Mouse (Mus musculus) neural tube, embryonic 14.5 days (tissue): ENCODE measurements around the gene Pstpip1. TPM values are rescaled to one million over a fixed set of nuclear protein-coding genes. Genes with fewer than 3 reads are reported as not detected.

Source experiments
- ATAC-seq: fragments of 200-750 bp; cut with Nextera tagmentation; 2 replicates; pipeline ENCODE4 v1.8.0; 2017; ENCODE audit warnings: low read depth, mild to moderate bottlenecking, moderate TSS enrichment, moderate library complexity
- H3K27ac ChIP-seq: fragments of 300-500 bp; sonication (generic); 2 replicates; pipeline ENCODE4 v1.5.1; 2014; ENCODE audit warnings: low read depth, mild to moderate bottlenecking, control low read depth, low read length, moderate library complexity, mixed read lengths
- H3K27me3 ChIP-seq: fragments of 300-500 bp; sonication (generic); 2 replicates; pipeline ENCODE4 v1.6.1; 2014; ENCODE audit warnings: low read length; ENCODE audit not compliant: control insufficient read depth, insufficient read depth
- H3K36me3 ChIP-seq: fragments of 300-500 bp; sonication (generic); 2 replicates; pipeline ENCODE4 v1.6.1; 2014; ENCODE audit warnings: low read length, mixed read lengths; ENCODE audit not compliant: control insufficient read depth, insufficient read depth
- H3K4me1 ChIP-seq: fragments of 300-500 bp; sonication (generic); 2 replicates; pipeline ENCODE4 v1.6.1; 2014; ENCODE audit warnings: low read length; ENCODE audit not compliant: control insufficient read depth, insufficient read depth
- H3K4me2 ChIP-seq: fragments of 300-500 bp; sonication (generic); 2 replicates; pipeline ENCODE4 v1.6.1; 2014; ENCODE audit warnings: mild to moderate bottlenecking, low read depth, low read length, control low read depth
- H3K4me3 ChIP-seq: fragments of 300-500 bp; sonication (generic); 2 replicates; pipeline ENCODE4 v1.5.1; 2014; ENCODE audit warnings: low read depth, low read length, control low read depth, mixed read lengths
- H3K9ac ChIP-seq: fragments of 300-500 bp; sonication (generic); replicated peaks from 2 replicates; pipeline ENCODE4 v1.6.1; 2014; ENCODE audit warnings: low read depth, mild to moderate bottlenecking, control low read depth, low read length, mixed read lengths
- H3K9me3 ChIP-seq: fragments of 300-500 bp; sonication (generic); 2 replicates; pipeline ENCODE4 v1.6.1; 2016; ENCODE audit warnings: low read length; ENCODE audit not compliant: control insufficient read depth
- WGBS: fragments of 180-500 bp; shearing (Covaris S2); extraction: QIAGEN DNeasy Blood & Tissue Kit; methylation state at CpG from one replicate; pipeline ENCODE4 v1.1.7; 2014; 5-methylcytosine and 5-hydroxymethylcytosine counted together
- polyA plus RNA-seq: library from polyadenylated mRNA; unstranded; fragments of >200 nt; fragmentation: Nextera tagmentation; extraction: Ambion mirVana; gene quantifications from 2 replicates; pipeline ENCODE4 v1.2.1, GENCODE M21; 2014

The Pstpip1 gene
- polyA plus RNA-seq, 1 experiment from 2014 or later, result 1.2 TPM

DNA sequence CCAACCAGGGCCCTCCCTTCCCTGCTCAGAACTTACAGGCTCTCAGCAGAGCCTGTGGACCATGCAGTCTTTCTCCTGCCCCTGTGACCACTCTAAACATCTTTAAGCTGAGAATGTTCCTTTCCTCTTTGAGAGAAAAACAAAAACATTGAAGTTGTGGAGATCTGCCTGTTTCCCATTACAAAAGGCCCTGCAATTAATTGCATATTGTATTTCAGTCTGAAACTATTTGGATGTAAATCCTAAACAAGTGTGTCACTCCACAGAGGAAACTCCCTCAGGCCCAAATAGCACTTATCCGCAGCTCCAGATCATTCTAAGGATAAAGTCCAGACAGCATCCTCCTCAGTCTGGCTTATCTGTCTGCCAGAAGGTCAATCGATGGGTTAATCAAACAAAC, 16.9 kb upstream of the Pstpip1 start:
- 81% methylated on average over 2 of the region's 2 CpGs for WGBS
- ATAC-seq, result no peak
- peaks cover 7% of the 10 kb centered on the region; the same call in 1 of the 2 replicates for H3K4me1 ChIP-seq
- H3K4me2 ChIP-seq, result no peak overlapping the region
- no peak overlapping the region for H3K4me3 ChIP-seq
- no peak overlapping the region for H3K27ac ChIP-seq
- peaks cover 15% of the 10 kb centered on the region for H3K36me3 ChIP-seq
- no peaks in the 10 kb centered on the region for H3K27me3 ChIP-seq
- no peaks in the 10 kb centered on the region for H3K9me3 ChIP-seq
- H3K9ac ChIP-seq, result no peak overlapping the region

DNA sequence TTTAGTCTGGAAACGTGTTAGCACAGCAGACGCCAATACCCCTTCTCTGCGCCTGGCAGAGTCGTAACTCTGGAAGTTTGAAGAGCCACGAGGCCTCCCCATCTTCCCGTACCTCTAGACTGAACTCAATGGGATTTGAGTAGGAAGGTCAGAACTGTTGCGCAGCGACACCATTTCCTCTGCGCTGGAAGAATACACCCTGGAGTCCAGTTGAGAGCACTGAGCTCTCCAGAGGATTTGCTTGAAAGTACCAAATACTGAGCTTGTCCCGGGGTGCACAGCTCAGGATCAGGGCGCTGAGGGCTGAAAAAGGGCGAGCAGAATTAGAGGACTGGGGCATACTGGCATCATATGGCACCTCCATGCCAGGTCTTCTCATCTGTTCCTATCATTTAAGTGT, 14.9 kb upstream of the Pstpip1 start:
- ATAC-seq, result no peak
- peaks cover 15% of the 10 kb centered on the region for H3K36me3 ChIP-seq
- no peaks in the 10 kb centered on the region for H3K9me3 ChIP-seq
- 76% methylated on average over 12 of the region's 12 CpGs for WGBS
- H3K4me1 ChIP-seq, result peaks cover 7% of the 10 kb centered on the region; the same call in 1 of the 2 replicates
- no peak overlapping the region for H3K9ac ChIP-seq
- no peak overlapping the region for H3K4me2 ChIP-seq
- H3K27ac ChIP-seq, result no peak overlapping the region
- H3K4me3 ChIP-seq, result no peak overlapping the region
- no peaks in the 10 kb centered on the region for H3K27me3 ChIP-seq

DNA sequence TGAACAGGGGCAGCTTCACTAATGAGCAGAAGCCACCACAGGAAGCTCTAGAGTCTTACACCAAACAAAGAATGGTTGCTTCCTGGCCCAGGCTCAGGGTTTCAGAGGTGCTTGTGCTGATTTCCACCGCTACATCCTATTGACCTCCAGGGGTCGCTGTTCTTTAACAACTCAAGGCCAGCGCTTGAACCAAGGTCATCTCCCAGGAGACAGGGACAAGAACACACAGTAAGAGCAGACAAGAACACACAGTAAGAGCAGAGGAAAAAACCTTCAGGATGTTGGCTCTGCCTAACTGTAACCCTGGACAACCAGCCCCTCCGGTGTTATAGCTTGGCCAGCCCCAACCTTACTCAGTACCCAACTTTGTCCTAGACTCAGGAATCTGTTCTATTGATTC, 14.5 kb upstream of the Pstpip1 start:
- Histone ChIP-seq H3K4me2 (no peak overlapping the region), H3K9ac (no peak overlapping the region), H3K27ac (peak overlapping the region; percentile 66), H3K4me3 (no peak overlapping the region), H3K36me3 (peaks cover 15% of the 10 kb centered on the region), H3K27me3 (no peaks in the 10 kb centered on the region), H3K9me3 (no peaks in the 10 kb centered on the region), H3K4me1 (peaks cover 7% of the 10 kb centered on the region; the same call in 1 of the 2 replicates)
- WGBS, result 4% methylated on average over 4 of the region's 4 CpGs
- ATAC-seq, result peak; percentile 90

DNA sequence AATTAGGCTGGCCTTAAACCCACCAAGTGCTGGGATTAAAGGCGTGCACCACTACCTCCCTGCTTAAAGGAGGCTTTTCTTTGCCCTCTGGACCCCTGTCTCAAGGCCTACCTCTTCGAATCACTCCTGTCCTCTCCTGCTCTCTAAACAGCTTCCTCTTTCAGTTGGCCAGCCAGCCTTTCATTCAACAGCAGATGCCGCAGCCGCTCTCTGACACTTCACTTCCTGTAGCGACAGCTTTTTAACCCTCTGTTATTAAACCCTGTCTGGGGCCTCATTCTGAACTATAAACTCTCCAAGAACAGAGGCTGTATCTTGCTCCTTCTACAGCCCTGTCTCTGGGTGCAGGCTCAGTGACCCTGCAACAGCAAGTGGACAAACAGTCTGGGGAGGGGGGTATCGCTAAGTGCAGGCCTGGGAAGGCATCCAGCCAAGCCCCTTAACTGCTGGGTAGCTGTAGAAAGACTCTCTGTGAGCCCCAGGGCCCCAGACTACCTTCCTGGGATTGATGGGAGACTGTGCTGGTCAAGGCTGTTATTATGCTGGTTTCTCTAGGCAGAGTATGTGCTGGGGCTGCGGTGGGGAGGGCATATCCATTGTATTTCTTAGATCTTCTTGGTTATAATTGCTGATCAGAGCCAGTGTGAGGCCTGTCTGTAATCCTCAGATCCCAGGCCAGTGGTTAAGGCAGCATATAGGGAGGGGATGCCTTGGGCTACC, 13.7 kb upstream of the Pstpip1 start:
- H3K4me2 ChIP-seq, result no peak overlapping the region
- no peak overlapping the region for H3K4me3 ChIP-seq
- H3K4me1 ChIP-seq, result peaks cover 7% of the 10 kb centered on the region; the same call in 1 of the 2 replicates
- H3K9me3 ChIP-seq, result no peaks in the 10 kb centered on the region
- peak; percentile 54; the same call in 1 of the 2 replicates for ATAC-seq
- H3K27me3 ChIP-seq, result no peaks in the 10 kb centered on the region
- peak overlapping the region; percentile 66 for H3K27ac ChIP-seq
- H3K36me3 ChIP-seq, result peaks cover 13% of the 10 kb centered on the region
- H3K9ac ChIP-seq, result no peak overlapping the region
- WGBS, result 34% methylated on average over 7 of the region's 7 CpGs

DNA sequence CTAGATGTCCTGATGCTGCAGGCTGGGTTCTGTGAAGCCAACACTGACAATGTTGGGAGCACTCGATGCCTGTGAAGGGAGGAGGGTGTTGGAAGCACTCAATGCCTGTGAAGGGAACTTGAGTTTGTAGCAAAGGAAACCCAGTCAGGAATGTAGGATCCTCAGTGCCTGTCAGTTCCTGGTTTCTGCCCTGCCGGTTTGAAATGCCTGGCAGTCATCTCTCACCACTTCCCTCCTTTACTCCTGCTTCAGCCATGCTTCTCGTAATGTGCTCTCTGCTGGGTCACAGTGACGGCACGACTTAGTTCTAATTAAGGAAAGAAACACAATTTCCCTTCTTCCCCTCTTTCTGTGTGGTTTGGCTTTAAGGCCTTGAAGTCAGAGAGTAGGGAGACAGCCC, 10.2 kb upstream of the Pstpip1 start:
- WGBS, result 85% methylated on average over 5 of the region's 5 CpGs
- no peak for ATAC-seq

DNA sequence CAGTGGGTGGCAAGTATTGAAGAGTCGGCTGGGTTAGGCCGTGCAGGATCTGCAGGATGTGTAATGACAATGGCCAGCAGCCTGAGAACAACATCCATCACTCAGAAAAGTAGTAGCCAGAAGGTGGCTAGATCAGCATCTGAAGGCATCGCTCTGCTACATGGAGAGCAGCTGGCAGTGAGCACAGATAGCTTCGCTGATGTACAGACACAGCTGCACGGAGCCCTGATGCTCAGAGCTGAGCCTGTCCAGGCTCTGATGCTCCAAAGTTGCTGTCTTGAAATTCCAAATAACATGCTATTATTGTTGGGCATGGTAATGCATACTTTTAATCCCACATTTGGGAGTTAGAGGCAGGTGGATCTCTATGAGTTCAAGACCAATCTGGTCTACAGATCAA, 3.2 kb upstream of the Pstpip1 start:
- no peak overlapping the region for H3K4me2 ChIP-seq
- H3K9me3 ChIP-seq, result no peaks in the 10 kb centered on the region
- H3K4me1 ChIP-seq, result peaks cover 3% of the 10 kb centered on the region; the same call in 1 of the 2 replicates
- no peaks in the 10 kb centered on the region for H3K36me3 ChIP-seq
- no peaks in the 10 kb centered on the region for H3K27me3 ChIP-seq
- H3K4me3 ChIP-seq, result no peak overlapping the region
- 79% methylated on average over 5 of the region's 5 CpGs for WGBS
- ATAC-seq, result no peak
- no peak overlapping the region for H3K27ac ChIP-seq
- no peak overlapping the region for H3K9ac ChIP-seq

More for the DNA sequence above, 10.2 kb upstream of the Pstpip1 start:
- H3K27me3 ChIP-seq, result no peaks in the 10 kb centered on the region
- H3K4me3 ChIP-seq, result no peak overlapping the region
- H3K9me3 ChIP-seq, result no peaks in the 10 kb centered on the region
- H3K36me3 ChIP-seq, result 0 out of 2 replicates have a peak, but pooled peaks cover 3% of the 10 kb centered on the region
- peaks cover 7% of the 10 kb centered on the region; the same call in 1 of the 2 replicates for H3K4me1 ChIP-seq
- no peak overlapping the region for H3K9ac ChIP-seq
- no peak overlapping the region for H3K4me2 ChIP-seq
- H3K27ac ChIP-seq, result no peak overlapping the region

DNA sequence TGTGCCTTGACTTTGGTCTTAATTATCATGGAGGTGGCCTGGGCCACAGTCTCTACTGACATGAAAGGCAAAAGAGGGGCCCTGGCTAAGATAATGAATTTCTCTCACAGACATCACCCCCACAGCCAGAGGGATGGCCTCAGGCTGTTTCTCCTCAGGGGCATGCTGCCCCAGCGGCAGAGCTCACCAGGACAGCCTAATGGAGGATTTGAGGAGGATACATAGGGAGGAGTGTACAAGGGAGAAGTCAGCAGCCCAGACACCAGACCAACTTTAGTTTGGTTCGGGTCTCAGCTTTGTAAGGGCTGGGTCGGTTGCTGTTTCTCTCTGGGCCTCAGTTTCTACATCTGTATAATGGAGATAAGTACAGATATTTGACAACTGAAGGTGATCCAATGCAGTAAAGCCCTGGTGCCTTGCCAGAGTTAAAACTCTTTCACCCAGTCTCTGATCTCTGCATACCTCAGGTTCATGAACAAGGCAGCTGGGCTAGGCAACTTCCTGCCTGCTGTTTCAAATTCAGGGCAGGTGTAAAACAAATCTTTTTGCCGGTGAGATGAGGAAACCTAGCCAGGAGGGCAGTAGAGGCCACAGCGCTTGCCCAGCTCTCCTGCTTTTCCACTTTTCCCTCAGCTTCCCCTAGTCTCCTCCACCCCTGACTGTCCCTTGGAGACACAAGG, 924 bp downstream of the Pstpip1 start:
- H3K9me3 ChIP-seq, result no peaks in the 10 kb centered on the region
- 0 out of 2 replicates have a peak, but pooled peaks have one; percentile 6 for ATAC-seq
- H3K4me2 ChIP-seq, result no peak overlapping the region
- H3K4me1 ChIP-seq, result peaks cover 3% of the 10 kb centered on the region; the same call in 1 of the 2 replicates
- H3K4me3 ChIP-seq, result no peak overlapping the region
- no peaks in the 10 kb centered on the region for H3K27me3 ChIP-seq
- no peak overlapping the region for H3K27ac ChIP-seq
- no peak overlapping the region for H3K9ac ChIP-seq
- no peaks in the 10 kb centered on the region for H3K36me3 ChIP-seq
- 82% methylated on average over 5 of the region's 5 CpGs for WGBS

DNA sequence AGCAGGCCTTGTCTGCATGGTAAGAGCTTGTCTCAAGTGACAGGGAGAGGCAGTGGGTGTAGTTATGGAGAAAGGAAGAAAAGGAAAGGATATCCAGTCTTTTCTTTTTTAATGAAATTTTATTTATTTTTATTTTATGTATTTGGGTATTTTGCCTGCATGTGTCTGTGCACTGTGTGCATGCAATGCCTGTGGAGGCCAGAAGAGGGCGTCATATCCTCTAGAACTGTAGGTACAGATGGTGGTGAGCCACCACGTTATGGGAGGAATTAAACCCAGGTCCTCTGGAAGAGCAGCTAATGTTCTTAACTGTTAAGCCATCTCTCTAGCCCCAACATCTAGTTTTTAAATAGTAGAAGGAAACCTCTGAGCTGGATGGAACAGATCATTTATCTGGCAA, 2.3 kb downstream of the Pstpip1 start:
- 64% methylated on average over 2 of the region's 2 CpGs for WGBS
- ATAC-seq, result no peak

More for the DNA sequence above, 2.3 kb downstream of the Pstpip1 start:
- Histone ChIP-seq H3K27ac (no peak overlapping the region), H3K9ac (no peak overlapping the region), H3K27me3 (no peaks in the 10 kb centered on the region), H3K4me3 (no peak overlapping the region), H3K4me2 (no peak overlapping the region), H3K4me1 (peaks cover 3% of the 10 kb centered on the region; the same call in 1 of the 2 replicates), H3K36me3 (no peaks in the 10 kb centered on the region), H3K9me3 (no peaks in the 10 kb centered on the region)
